ENCODE assay signal across 8 mouse cellular contexts in genomic region chr2:167628872-167629271, GRCm38 (mm10). TPM values are rescaled to one million over a fixed set of nuclear protein-coding genes. Genes with fewer than 3 reads are reported as not detected.
DNase-seq lines count a peak whose midpoint lies in the region; ATAC-seq and TF ChIP-seq lines count a peak whose summit lies in the region.

No protein-coding gene starts in this region.

- peak overlapping the region; percentile 2; the same call in 1 of the 2 replicates for H3K4me3 ChIP-seq in limb, embryonic 12.5 days (replicated peaks)
- no peak overlapping the region for H3K4me3 ChIP-seq in limb, embryonic 10.5 days
- no peak overlapping the region for H3K4me3 ChIP-seq in intestine, postnatal 0 days (ENCODE audit: low read depth, low read length)
- H3K4me3 ChIP-seq in lung, embryonic 16.5 days (ENCODE audit: low read length): no peak overlapping the region
- no peak overlapping the region for H3K4me3 ChIP-seq in thymus, adult 2 months (ENCODE audit: control insufficient read depth, insufficient read depth, low read length)

- ATAC-seq in limb, embryonic 12.5 days (ENCODE audit: insufficient number of reproducible peaks, insufficient read depth, low FRiP score, low TSS enrichment, low read depth): no peak
- ATAC-seq in common myeloid progenitor, adult 5-6 weeks (replicated peaks; ENCODE audit: low read depth, poor library complexity, severe bottlenecking): peak; percentile 31
- no peak for ATAC-seq in intestine, postnatal 0 days
- no peak for ATAC-seq in lung, embryonic 16.5 days (ENCODE audit: low read depth)

- H3K36me3 ChIP-seq in limb, embryonic 12.5 days: peaks cover 29% of the 10 kb centered on the region
- H3K36me3 ChIP-seq in limb, embryonic 10.5 days: peaks cover 40% of the 10 kb centered on the region
- peaks cover 18% of the 10 kb centered on the region for H3K36me3 ChIP-seq in intestine, postnatal 0 days (ENCODE audit: control insufficient read depth, insufficient read depth)
- peaks cover 3% of the 10 kb centered on the region; the same call in 1 of the 2 replicates for H3K36me3 ChIP-seq in lung, embryonic 16.5 days (ENCODE audit: control insufficient read depth, insufficient read depth, low read length)
- no peaks in the 10 kb centered on the region for H3K36me3 ChIP-seq in thymus, adult 2 months (ENCODE audit: control insufficient read depth, insufficient read depth, low read length)

- H3K9ac ChIP-seq in limb, embryonic 12.5 days (replicated peaks): no peak overlapping the region
- H3K9ac ChIP-seq in intestine, postnatal 0 days (ENCODE audit: low read depth, low read length): no peak overlapping the region
- H3K9ac ChIP-seq in lung, embryonic 16.5 days (ENCODE audit: low read length): peak overlapping the region; percentile 1; the same call in 1 of the 2 replicates

- TF ChIP-seq CTCF in intestine, postnatal 0 days (IDR thresholded peaks at IDR 0.05; ENCODE audit: low read depth): no peak
- no peak for TF ChIP-seq CTCF in thymus, adult 2 months (IDR thresholded peaks at IDR 0.05; ENCODE audit: borderline replicate concordance, control insufficient read depth, extremely low read depth, insufficient read depth, low read length, poor library complexity)

- 78% methylated on average over 4 of the region's 4 CpGs for WGBS in limb, embryonic 12.5 days
- WGBS in limb, embryonic 10.5 days: 90% methylated on average over 4 of the region's 4 CpGs
- WGBS in intestine, postnatal 0 days: 13% methylated on average over 4 of the region's 4 CpGs
- 6% methylated on average over 4 of the region's 4 CpGs for WGBS in lung, embryonic 16.5 days
- WGBS in thymus, adult 2 months: 82% methylated on average over 4 of the region's 4 CpGs

- no peaks in the 10 kb centered on the region for H3K27me3 ChIP-seq in limb, embryonic 12.5 days
- H3K27me3 ChIP-seq in limb, embryonic 10.5 days (ENCODE audit: low read depth, poor library complexity, severe bottlenecking): no peaks in the 10 kb centered on the region
- H3K27me3 ChIP-seq in intestine, postnatal 0 days (replicated peaks; ENCODE audit: control insufficient read depth, insufficient read depth, low read length): no peaks in the 10 kb centered on the region
- no peaks in the 10 kb centered on the region for H3K27me3 ChIP-seq in lung, embryonic 16.5 days (ENCODE audit: control insufficient read depth, insufficient read depth, low read depth, low read length)
- no peaks in the 10 kb centered on the region for H3K27me3 ChIP-seq in thymus, adult 2 months (ENCODE audit: control insufficient read depth, insufficient read depth, low read length)

- H3K4me2 ChIP-seq in limb, embryonic 12.5 days: no peak overlapping the region
- H3K4me2 ChIP-seq in intestine, postnatal 0 days (replicated peaks; ENCODE audit: low read depth): no peak overlapping the region
- H3K4me2 ChIP-seq in lung, embryonic 16.5 days (ENCODE audit: low read depth, low read length): no peak overlapping the region

- H3K27ac ChIP-seq in limb, embryonic 12.5 days: no peak overlapping the region
- H3K27ac ChIP-seq in limb, embryonic 10.5 days: no peak overlapping the region
- peak overlapping the region; percentile 21; the same call in 1 of the 2 replicates for H3K27ac ChIP-seq in intestine, postnatal 0 days (ENCODE audit: low read depth, low read length)
- H3K27ac ChIP-seq in lung, embryonic 16.5 days (ENCODE audit: low read length): peak overlapping the region; percentile 2; the same call in 1 of the 2 replicates
- no peak overlapping the region for H3K27ac ChIP-seq in thymus, adult 2 months (ENCODE audit: control insufficient read depth, insufficient read depth, low read length)

- no peak for TF ChIP-seq POLR2A in thymus, adult 2 months (IDR thresholded peaks at IDR 0.05; ENCODE audit: control insufficient read depth, extremely low read depth, insufficient read depth, low read length, poor library complexity)

- peaks cover 41% of the 10 kb centered on the region for H3K4me1 ChIP-seq in limb, embryonic 12.5 days (replicated peaks)
- peaks cover 47% of the 10 kb centered on the region for H3K4me1 ChIP-seq in limb, embryonic 10.5 days
- peaks cover 30% of the 10 kb centered on the region for H3K4me1 ChIP-seq in intestine, postnatal 0 days (replicated peaks; ENCODE audit: control insufficient read depth, insufficient read depth, low read length)
- peaks cover 40% of the 10 kb centered on the region for H3K4me1 ChIP-seq in lung, embryonic 16.5 days (replicated peaks; ENCODE audit: control insufficient read depth, insufficient read depth, low read length)
- H3K4me1 ChIP-seq in thymus, adult 2 months (replicated peaks; ENCODE audit: control insufficient read depth, insufficient read depth, low read length): peaks cover 30% of the 10 kb centered on the region

- no peaks in the 10 kb centered on the region for H3K9me3 ChIP-seq in limb, embryonic 12.5 days
- H3K9me3 ChIP-seq in limb, embryonic 10.5 days (replicated peaks): no peaks in the 10 kb centered on the region
- no peaks in the 10 kb centered on the region for H3K9me3 ChIP-seq in intestine, postnatal 0 days (ENCODE audit: control insufficient read depth)
- H3K9me3 ChIP-seq in lung, embryonic 16.5 days (ENCODE audit: control insufficient read depth, low read length): no peaks in the 10 kb centered on the region

- DNase-seq in limb, embryonic 10.5 days (ENCODE audit: low spot score): no peak
- DNase-seq in B cell, adult 2 months: no peak
- DNase-seq in thymus, postnatal 36 days: no peak
- DNase-seq in thymus, adult 2 months: no peak

RNA-seq across cellular contexts. Expression of gene Ube2v1, which starts 3.0 kb away (rescaled TPM):
- 264 and 267 TPM in 2 replicates for polyA plus RNA-seq in limb, embryonic 12.5 days (2016; fragmentation: Nextera tagmentation; extraction: Ambion mirVana)
- 375 and 404 TPM in 2 replicates for polyA plus RNA-seq in limb, embryonic 10.5 days (2016; fragmentation: Nextera tagmentation; extraction: Ambion mirVana)
- 60.9 and 84.5 TPM in 2 replicates for total RNA-seq in common myeloid progenitor, adult 5-6 weeks (2017)
- 173 and 174 TPM in 2 replicates for polyA plus RNA-seq in intestine, postnatal 0 days (2015; fragmentation: Nextera tagmentation; extraction: Ambion mirVana)
- 263 and 285 TPM in 2 replicates for polyA plus RNA-seq in lung, embryonic 16.5 days (2015; fragmentation: Nextera tagmentation; extraction: Ambion mirVana)
- polyA plus RNA-seq in thymus, adult 2 months (2012; rRNA removed): 161 and 174 TPM in 2 replicates

RNA-seq across cellular contexts. Expression of gene Gm20431, which starts 32.4 kb away (rescaled TPM):
- polyA plus RNA-seq in limb, embryonic 12.5 days (2016; fragmentation: Nextera tagmentation; extraction: Ambion mirVana): 7.5 and 11.9 TPM in 2 replicates
- polyA plus RNA-seq in limb, embryonic 10.5 days (2016; fragmentation: Nextera tagmentation; extraction: Ambion mirVana): 1.0 and 4.0 TPM in 2 replicates
- not detected in 2 replicates for total RNA-seq in common myeloid progenitor, adult 5-6 weeks (2017)
- polyA plus RNA-seq in intestine, postnatal 0 days (2015; fragmentation: Nextera tagmentation; extraction: Ambion mirVana): 8.8 and 10.0 TPM in 2 replicates
- 5.6 and 8.4 TPM in 2 replicates for polyA plus RNA-seq in lung, embryonic 16.5 days (2015; fragmentation: Nextera tagmentation; extraction: Ambion mirVana)
- polyA plus RNA-seq in thymus, adult 2 months (2012; rRNA removed): 9.5 and 15.3 TPM in 2 replicates

RNA-seq across cellular contexts. Expression of gene Cebpb, which starts 59.8 kb away (rescaled TPM):
- polyA plus RNA-seq in limb, embryonic 12.5 days (2016; fragmentation: Nextera tagmentation; extraction: Ambion mirVana): 3.7 and 4.0 TPM in 2 replicates
- polyA plus RNA-seq in limb, embryonic 10.5 days (2016; fragmentation: Nextera tagmentation; extraction: Ambion mirVana): 1.2 and 2.2 TPM in 2 replicates
- total RNA-seq in common myeloid progenitor, adult 5-6 weeks (2017): 4.7 and 6.5 TPM in 2 replicates
- polyA plus RNA-seq in intestine, postnatal 0 days (2015; fragmentation: Nextera tagmentation; extraction: Ambion mirVana): 49.8 and 52.6 TPM in 2 replicates
- 2.4 and 4.1 TPM in 2 replicates for polyA plus RNA-seq in lung, embryonic 16.5 days (2015; fragmentation: Nextera tagmentation; extraction: Ambion mirVana)
- 69.6 and 135 TPM in 2 replicates for polyA plus RNA-seq in thymus, adult 2 months (2012; rRNA removed)

Comparison
In these comparisons a context has a peak if more than half of its experiments do, and no peak if none do; other contexts are left out.
1. H3K27ac ChIP-seq: peak in intestine, postnatal 0 days (single experiment) and lung, embryonic 16.5 days (single experiment); none in limb, embryonic 12.5 days (single experiment), limb, embryonic 10.5 days (single experiment) and thymus, adult 2 months (single experiment).